Mouse (Mus musculus) intestine, embryonic 16.5 days (tissue): ENCODE measurements around the gene Eng. TPM values are rescaled to one million over a fixed set of nuclear protein-coding genes. Genes with fewer than 3 reads are reported as not detected.

Experiments used
- ATAC-seq: fragments of 200-750 bp; cut with Nextera tagmentation; 2 replicates; pipeline ENCODE4 v1.8.0; 2017; ENCODE audit warnings: moderate TSS enrichment, moderate library complexity
- H3K27ac ChIP-seq: fragments of 300-500 bp; sonication (generic); 2 replicates; pipeline ENCODE4 v1.5.1; 2014; ENCODE audit warnings: mild to moderate bottlenecking, low read length
- H3K27me3 ChIP-seq: fragments of 300-500 bp; sonication (generic); replicated peaks from 2 replicates; pipeline ENCODE4 v1.6.1; 2014; ENCODE audit warnings: low read length, control low read depth, mixed read lengths; ENCODE audit not compliant: control insufficient read depth, insufficient read depth
- H3K36me3 ChIP-seq: fragments of 300-500 bp; sonication (generic); 2 replicates; pipeline ENCODE4 v1.6.1; 2014; ENCODE audit warnings: low read length, control low read depth; ENCODE audit not compliant: control insufficient read depth, insufficient read depth
- H3K4me1 ChIP-seq: fragments of 300-500 bp; sonication (generic); 2 replicates; pipeline ENCODE4 v1.6.1; 2014; ENCODE audit warnings: low read length, control low read depth, mixed read lengths; ENCODE audit not compliant: control insufficient read depth, insufficient read depth
- H3K4me2 ChIP-seq: fragments of 300-500 bp; sonication (generic); 2 replicates; pipeline ENCODE4 v1.6.1; 2014; ENCODE audit warnings: low read depth, low read length, control low read depth
- H3K4me3 ChIP-seq: fragments of 300-500 bp; sonication (generic); 2 replicates; pipeline ENCODE4 v1.5.1; 2014; ENCODE audit warnings: mild to moderate bottlenecking, low read length
- H3K9ac ChIP-seq: fragments of 300-500 bp; sonication (generic); 2 replicates; pipeline ENCODE4 v1.6.1; 2014; ENCODE audit warnings: low read depth, low read length
- H3K9me3 ChIP-seq: fragments of 300-500 bp; sonication (generic); 2 replicates; pipeline ENCODE4 v1.6.1; 2016; ENCODE audit warnings: low read length, control low read depth; ENCODE audit not compliant: control insufficient read depth
- WGBS: fragments of 180-500 bp; shearing (Covaris S2); extraction: QIAGEN DNeasy Blood & Tissue Kit; methylation state at CpG from one replicate; pipeline ENCODE4 v1.1.7; 2014; 5-methylcytosine and 5-hydroxymethylcytosine counted together
- polyA plus RNA-seq: library from polyadenylated mRNA; unstranded; fragments of >200 nt; fragmentation: Nextera tagmentation; extraction: Ambion mirVana; gene quantifications from 2 replicates; pipeline ENCODE4 v1.2.1, GENCODE M21; 2015

Eng gene
- polyA plus RNA-seq, 1 experiment from 2014 or later = 66.8 TPM

DNA sequence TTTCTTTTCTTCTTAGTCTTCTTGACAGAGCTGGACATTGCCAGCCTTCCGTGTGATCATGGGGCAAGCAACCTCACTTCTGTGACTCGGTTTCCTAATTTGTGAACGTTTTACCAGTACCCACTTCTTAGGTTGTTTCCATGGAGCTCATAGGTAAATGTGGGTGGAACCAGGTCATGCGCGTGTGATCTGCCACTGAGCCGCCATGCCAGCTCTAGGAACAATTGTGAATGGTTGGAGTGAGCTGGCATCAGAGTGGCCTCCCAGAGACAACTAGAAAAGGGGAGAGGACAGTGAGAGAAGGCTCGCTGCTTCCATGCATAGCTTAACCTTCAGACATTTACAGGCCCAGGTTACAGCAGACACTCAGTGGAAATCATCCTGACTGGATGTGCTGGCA, 21.8 kb downstream of the Eng start:
- 89% methylated on average over 7 of the region's 7 CpGs for WGBS
- no peak for ATAC-seq
- no peak overlapping the region for H3K4me2 ChIP-seq
- peaks cover 15% of the 10 kb centered on the region; the same call in 1 of the 2 replicates for H3K4me1 ChIP-seq
- no peaks in the 10 kb centered on the region for H3K27me3 ChIP-seq
- no peak overlapping the region for H3K9ac ChIP-seq
- no peak overlapping the region for H3K4me3 ChIP-seq
- no peaks in the 10 kb centered on the region for H3K36me3 ChIP-seq
- peak overlapping the region; percentile 63 for H3K27ac ChIP-seq
- H3K9me3 ChIP-seq = no peaks in the 10 kb centered on the region

DNA sequence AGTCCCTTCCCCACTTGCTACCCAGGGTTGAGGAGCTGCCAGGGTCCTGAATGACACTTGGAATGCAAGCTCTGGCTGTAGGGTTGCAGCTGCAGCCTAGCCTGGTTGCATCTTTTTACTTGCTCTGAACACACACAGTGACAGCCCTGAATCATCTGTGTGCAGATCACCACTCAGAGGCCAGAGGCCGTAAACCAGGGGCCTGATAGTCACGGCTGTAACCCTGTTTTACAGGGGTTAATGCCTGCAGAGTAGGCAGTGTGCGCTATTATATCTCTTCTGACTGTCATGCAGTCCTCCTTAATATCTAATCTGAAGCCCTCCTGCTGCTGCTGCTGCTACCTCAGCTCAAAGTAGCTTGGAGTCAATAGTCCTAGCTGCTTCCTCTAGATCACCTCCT, 23.5 kb downstream of the Eng start:
- Histone ChIP-seq H3K27ac (0 out of 2 replicates have a peak overlapping the region, but pooled peaks have one; percentile 15), H3K4me1 (peaks cover 15% of the 10 kb centered on the region; the same call in 1 of the 2 replicates), H3K9ac (no peak overlapping the region), H3K27me3 (no peaks in the 10 kb centered on the region), H3K9me3 (no peaks in the 10 kb centered on the region), H3K36me3 (no peaks in the 10 kb centered on the region), H3K4me3 (no peak overlapping the region), H3K4me2 (no peak overlapping the region)
- WGBS = 64% methylated on average over 3 of the region's 3 CpGs
- no peak for ATAC-seq

DNA sequence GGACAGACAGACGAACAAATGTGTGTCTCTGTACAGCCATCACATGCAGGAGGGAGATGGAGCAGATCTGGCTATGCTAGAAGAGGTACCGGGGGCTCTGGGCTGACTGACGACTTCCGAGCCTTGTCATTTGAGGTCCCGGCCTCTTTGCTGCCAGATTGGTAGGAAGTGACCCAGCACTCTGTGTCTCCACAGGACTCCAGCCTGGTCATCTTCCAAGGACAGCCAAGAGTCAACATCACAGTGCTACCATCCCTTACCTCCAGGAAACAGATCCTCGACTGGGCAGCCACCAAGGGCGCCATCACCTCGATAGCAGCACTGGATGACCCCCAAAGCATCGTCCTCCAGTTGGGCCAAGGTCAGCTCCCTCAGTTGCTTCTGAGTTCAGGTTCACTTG, 24.8 kb downstream of the Eng start:
- Histone ChIP-seq H3K9ac (no peak overlapping the region), H3K4me1 (peaks cover 14% of the 10 kb centered on the region; the same call in 1 of the 2 replicates), H3K4me2 (no peak overlapping the region), H3K36me3 (no peaks in the 10 kb centered on the region), H3K4me3 (no peak overlapping the region), H3K27me3 (no peaks in the 10 kb centered on the region), H3K27ac (no peak overlapping the region), H3K9me3 (no peaks in the 10 kb centered on the region)
- WGBS = 91% methylated on average over 9 of the region's 9 CpGs
- ATAC-seq = no peak

DNA sequence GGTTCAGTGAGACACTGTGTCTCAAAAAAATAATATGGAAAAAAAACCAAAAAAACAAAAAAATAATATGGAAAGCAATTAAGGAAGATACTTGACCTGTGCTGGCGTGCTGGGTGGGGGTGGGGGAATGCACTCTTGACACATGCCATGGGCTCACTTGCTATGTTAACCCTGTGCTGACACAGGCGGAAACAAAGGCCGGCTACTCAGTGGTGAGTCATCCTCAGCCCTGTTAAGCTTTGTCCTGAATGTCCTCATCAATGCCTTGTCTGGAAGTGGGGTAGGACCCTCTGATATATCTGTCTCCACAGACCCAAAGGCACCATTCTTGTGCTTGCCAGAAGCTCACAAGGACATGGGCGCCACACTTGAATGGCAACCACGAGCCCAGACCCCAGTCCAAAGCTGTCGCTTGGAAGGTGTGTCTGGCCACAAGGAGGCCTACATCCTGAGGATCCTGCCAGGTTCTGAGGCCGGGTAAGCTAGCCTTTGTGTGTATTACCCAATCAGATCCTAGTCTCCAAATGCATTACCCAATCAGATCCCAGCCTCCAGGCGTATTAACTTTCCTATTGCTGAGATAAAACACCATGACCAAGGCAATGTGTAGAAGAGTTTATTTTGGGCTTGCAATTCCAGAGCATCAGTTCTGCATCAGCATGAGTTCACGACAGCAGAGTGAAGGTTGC, 25.7 kb downstream of the Eng start:
- no peak overlapping the region for H3K4me3 ChIP-seq
- no peaks in the 10 kb centered on the region for H3K36me3 ChIP-seq
- H3K4me2 ChIP-seq = peak overlapping the region; percentile 37; the same call in 1 of the 2 replicates
- no peak for ATAC-seq
- H3K9me3 ChIP-seq = no peaks in the 10 kb centered on the region
- H3K9ac ChIP-seq = peak overlapping the region; percentile 49; the same call in 1 of the 2 replicates
- peak overlapping the region; percentile 95 for H3K27ac ChIP-seq
- H3K27me3 ChIP-seq = no peaks in the 10 kb centered on the region
- WGBS = 73% methylated on average over 9 of the region's 9 CpGs
- peaks cover 12% of the 10 kb centered on the region; the same call in 1 of the 2 replicates for H3K4me1 ChIP-seq

DNA sequence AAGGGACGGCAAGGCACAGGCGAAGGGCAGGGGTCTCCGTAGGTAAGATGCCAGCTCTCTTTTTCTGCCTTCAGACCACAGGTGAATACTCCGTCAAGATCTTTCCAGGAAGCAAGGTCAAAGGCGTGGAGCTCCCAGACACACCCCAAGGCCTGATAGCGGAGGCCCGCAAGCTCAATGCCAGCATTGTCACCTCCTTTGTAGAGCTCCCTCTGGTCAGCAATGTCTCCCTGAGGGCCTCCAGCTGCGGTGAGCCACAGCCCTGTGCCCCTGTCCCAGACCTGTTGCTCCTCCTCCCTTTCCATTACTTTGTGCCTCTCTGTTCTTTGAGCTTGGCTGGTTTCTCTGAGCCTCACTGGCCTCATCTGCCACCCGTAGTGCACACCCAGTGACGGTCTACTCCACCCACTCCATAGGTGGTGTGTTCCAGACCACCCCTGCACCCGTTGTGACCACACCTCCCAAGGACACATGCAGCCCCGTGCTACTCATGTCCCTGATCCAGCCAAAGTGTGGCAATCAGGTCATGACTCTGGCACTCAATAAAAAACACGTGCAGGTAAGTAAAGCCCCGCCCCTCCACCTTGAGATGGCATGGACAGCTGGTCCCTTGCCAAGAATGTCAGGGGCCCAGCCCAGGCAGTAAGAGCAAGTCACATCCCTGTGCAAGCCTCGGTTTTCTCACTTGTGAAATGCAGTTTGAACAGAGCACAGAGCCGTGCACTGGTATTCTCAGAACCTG, 27.0 kb downstream of the Eng start:
- peak overlapping the region; percentile 49 for H3K9ac ChIP-seq
- peaks cover 12% of the 10 kb centered on the region; the same call in 1 of the 2 replicates for H3K4me1 ChIP-seq
- 57% methylated on average over 16 of the region's 16 CpGs for WGBS
- H3K4me2 ChIP-seq = peak overlapping the region; percentile 37
- H3K4me3 ChIP-seq = peak overlapping the region; percentile 26
- peak overlapping the region; percentile 95 for H3K27ac ChIP-seq
- H3K36me3 ChIP-seq = no peaks in the 10 kb centered on the region
- peak; percentile 94 for ATAC-seq
- no peaks in the 10 kb centered on the region for H3K27me3 ChIP-seq
- H3K9me3 ChIP-seq = no peaks in the 10 kb centered on the region

DNA sequence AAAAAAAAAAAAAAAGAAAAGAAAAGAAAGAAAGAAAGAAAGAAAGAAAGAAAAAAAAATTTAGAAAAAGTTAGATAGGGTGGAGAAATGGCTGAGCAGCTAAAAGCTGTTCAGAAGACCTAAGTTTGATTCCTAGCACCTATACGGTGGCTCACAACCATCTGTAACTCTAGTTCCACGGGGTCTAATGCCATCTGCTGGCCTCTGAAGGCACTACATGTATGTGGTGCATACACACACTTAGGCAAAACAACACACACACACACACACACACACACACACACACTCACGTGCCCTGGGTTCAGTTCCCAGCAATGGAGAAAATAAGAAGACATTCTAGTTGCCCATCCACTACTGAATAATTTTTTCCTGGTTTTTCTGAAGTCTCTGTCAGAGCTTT, 30.4 kb downstream of the Eng start:
- Histone ChIP-seq H3K4me1 (peaks cover 36% of the 10 kb centered on the region), H3K9ac (no peak overlapping the region), H3K36me3 (no peaks in the 10 kb centered on the region), H3K4me2 (no peak overlapping the region), H3K9me3 (no peaks in the 10 kb centered on the region), H3K27ac (no peak overlapping the region), H3K4me3 (no peak overlapping the region), H3K27me3 (no peaks in the 10 kb centered on the region)
- no peak for ATAC-seq
- 89% methylated on average over 3 of the region's 3 CpGs for WGBS

DNA sequence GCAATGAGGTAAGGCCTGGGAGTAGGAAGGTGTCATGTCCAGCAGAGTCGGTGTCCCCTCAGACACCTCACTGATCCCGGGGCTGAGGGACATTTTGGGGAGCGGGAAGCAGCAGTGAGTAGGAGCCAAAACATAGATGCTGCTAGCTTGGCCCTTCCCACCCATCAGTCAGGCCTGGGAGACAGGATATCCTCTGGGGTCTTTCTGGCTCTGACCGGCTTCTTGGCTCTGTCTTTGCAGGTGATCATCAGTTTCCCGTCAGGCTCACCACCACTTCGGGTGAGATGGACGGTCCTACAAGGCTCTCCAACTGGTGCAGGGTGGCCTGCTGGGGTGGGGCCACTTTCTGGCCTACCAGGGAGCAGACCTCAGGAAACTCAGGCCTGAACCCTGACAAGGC, 31.3 kb downstream of the Eng start:
- WGBS = 92% methylated on average over 7 of the region's 7 CpGs
- ATAC-seq = no peak
- peaks cover 33% of the 10 kb centered on the region for H3K4me1 ChIP-seq

DNA sequence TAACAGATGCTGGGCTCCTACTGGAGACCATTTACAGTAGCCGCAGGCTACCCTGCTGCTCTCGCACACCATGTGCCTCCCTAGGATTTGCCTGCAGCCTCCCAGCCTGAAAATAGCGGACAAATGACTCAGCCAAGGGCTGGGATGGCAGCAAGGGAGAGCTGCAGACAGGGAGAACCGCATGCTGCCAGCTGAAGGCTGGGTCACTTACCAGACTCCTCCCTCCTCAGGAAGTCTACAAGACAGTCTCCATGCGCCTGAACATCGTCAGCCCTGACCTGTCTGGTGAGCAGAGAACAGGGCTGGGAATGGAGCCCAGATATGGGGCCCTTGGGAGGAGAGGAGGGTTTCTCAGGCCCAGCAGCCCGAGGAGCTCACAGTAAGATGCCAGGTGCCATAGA, 33.7 kb downstream of the Eng start:
- 41% methylated on average over 7 of the region's 7 CpGs for WGBS
- Histone ChIP-seq H3K27me3 (no peaks in the 10 kb centered on the region), H3K27ac (peak overlapping the region; percentile 74), H3K9me3 (no peaks in the 10 kb centered on the region), H3K9ac (peak overlapping the region; percentile 53; the same call in 1 of the 2 replicates), H3K4me1 (peaks cover 30% of the 10 kb centered on the region), H3K36me3 (peaks cover 4% of the 10 kb centered on the region), H3K4me3 (no peak overlapping the region), H3K4me2 (no peak overlapping the region)
- peak; percentile 63 for ATAC-seq

More for the DNA sequence above, 31.3 kb downstream of the Eng start:
- Histone ChIP-seq H3K4me2 (no peak overlapping the region), H3K27me3 (no peaks in the 10 kb centered on the region), H3K9me3 (no peaks in the 10 kb centered on the region), H3K27ac (no peak overlapping the region), H3K9ac (no peak overlapping the region), H3K4me3 (no peak overlapping the region), H3K36me3 (no peaks in the 10 kb centered on the region)

DNA sequence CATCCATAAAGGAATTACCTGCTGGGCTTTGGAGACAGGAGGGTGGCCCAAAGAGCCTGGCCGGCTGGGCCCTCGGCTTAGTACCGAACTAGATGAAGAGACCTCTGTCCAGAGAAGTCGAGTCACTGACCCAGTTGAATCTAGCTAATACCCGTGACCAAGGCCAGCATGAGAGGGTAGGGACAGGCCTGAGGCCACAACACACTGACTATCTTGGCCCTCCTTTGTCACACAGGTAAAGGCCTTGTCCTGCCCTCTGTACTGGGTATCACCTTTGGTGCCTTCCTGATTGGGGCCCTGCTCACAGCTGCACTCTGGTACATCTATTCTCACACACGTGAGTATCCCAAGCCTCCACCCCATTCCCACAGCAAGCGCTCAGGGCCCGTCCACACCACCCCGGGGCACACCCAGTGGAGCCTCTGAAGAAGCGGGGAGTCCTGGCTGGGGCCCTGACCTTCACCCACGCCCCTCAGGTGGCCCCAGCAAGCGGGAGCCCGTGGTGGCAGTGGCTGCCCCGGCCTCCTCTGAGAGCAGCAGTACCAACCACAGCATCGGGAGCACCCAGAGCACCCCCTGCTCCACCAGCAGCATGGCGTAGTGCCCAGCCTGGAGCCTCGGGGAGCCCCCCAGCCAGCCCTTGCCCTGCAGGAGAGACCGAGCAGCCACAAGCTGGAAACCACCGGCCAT, 34.7 kb downstream of the Eng start:
- 81% methylated on average over 19 of the region's 19 CpGs for WGBS
- peaks cover 33% of the 10 kb centered on the region for H3K4me1 ChIP-seq
- no peak overlapping the region for H3K4me3 ChIP-seq
- H3K36me3 ChIP-seq = peaks cover 12% of the 10 kb centered on the region
- H3K27ac ChIP-seq = peak overlapping the region; percentile 74
- peak; percentile 56 for ATAC-seq
- no peak overlapping the region for H3K4me2 ChIP-seq
- no peaks in the 10 kb centered on the region for H3K9me3 ChIP-seq
- peak overlapping the region; percentile 54 for H3K9ac ChIP-seq
- H3K27me3 ChIP-seq = no peaks in the 10 kb centered on the region
